9 mouse cellular contexts compared by ENCODE assay signal in the genomic region with DNA sequence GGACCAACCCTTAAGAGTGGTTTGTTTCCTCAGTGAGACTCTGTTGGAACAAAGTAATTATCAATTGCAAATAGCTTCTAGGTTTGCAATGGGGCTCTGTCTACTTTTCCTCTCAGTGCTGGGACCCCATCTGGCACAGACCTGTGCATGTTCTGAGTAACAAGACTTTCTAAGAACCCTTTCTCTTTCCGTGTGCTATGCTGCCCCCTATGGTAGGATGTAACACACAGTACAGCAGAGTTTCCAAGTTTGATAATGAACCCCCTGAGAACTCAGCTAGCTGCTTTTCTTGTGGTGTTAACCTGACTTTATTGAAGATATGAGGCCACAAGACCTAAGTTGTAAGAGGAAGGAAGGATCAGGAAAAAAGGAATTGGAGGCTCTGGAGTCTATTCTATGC.
DNase-seq lines count a peak whose midpoint lies in the region; ATAC-seq and TF ChIP-seq lines count a peak whose summit lies in the region.
"Had no signal": no experiment of that assay in that cellular context is flagged by ENCODE, and none has a peak within 500 bp of the region (broad histone marks: within the 10 kb centered on the region; RNA-seq: fewer than 3 reads in every experiment).

No protein-coding gene starts in this region.

- WGBS in forebrain, embryonic 14.5 days = 26% methylated on average over 1 of the region's 1 CpGs
- 26% methylated on average over 1 of the region's 1 CpGs for WGBS in forebrain, embryonic 16.5 days
- 25% methylated on average over 1 of the region's 1 CpGs for WGBS in lung, embryonic 14.5 days
- WGBS in forebrain, embryonic 11.5 days = 19% methylated on average over 1 of the region's 1 CpGs

- H3K4me3 ChIP-seq in forebrain, embryonic 14.5 days (ENCODE audit: low read depth, low read length) = no peak overlapping the region
- H3K4me3 ChIP-seq in forebrain, embryonic 16.5 days (replicated peaks; ENCODE audit: low read length) = no peak overlapping the region
- H3K4me3 ChIP-seq in lung, embryonic 14.5 days (ENCODE audit: low read depth, low read length) = no peak overlapping the region
- H3K4me3 ChIP-seq in forebrain, embryonic 11.5 days (ENCODE audit: low read depth, low read length) = no peak overlapping the region
- H3K4me3 ChIP-seq: megakaryocyte, embryonic 14.5 days had no signal

- no peak for ATAC-seq in forebrain, embryonic 14.5 days
- no peak for ATAC-seq in forebrain, embryonic 16.5 days
- no peak for ATAC-seq in lung, embryonic 14.5 days (ENCODE audit: insufficient read depth)
- peak; percentile 82 for ATAC-seq in common myeloid progenitor, adult 5-6 weeks (replicated peaks; ENCODE audit: low read depth, poor library complexity, severe bottlenecking)
- ATAC-seq in megakaryocyte, adult 5-6 weeks (ENCODE audit: poor library complexity, severe bottlenecking) = peak; percentile 60; the same call in 1 of the 2 replicates
- ATAC-seq in cerebellum, adult (ENCODE audit: insufficient number of reproducible peaks, low FRiP score, low TSS enrichment) = no peak
- ATAC-seq in forebrain, embryonic 11.5 days (replicated peaks; ENCODE audit: low FRiP score) = no peak

- H3K9me3 ChIP-seq in forebrain, embryonic 14.5 days (replicated peaks; ENCODE audit: control insufficient read depth, low read length) = no peaks in the 10 kb centered on the region
- no peaks in the 10 kb centered on the region for H3K9me3 ChIP-seq in forebrain, embryonic 16.5 days (ENCODE audit: control insufficient read depth, low read length)
- no peaks in the 10 kb centered on the region for H3K9me3 ChIP-seq in lung, embryonic 14.5 days (ENCODE audit: low read depth, low read length)
- no peaks in the 10 kb centered on the region for H3K9me3 ChIP-seq in forebrain, embryonic 11.5 days (ENCODE audit: control insufficient read depth, low read length)
- H3K9me3 ChIP-seq: megakaryocyte, embryonic 14.5 days had no signal

- H3K9ac ChIP-seq in forebrain, embryonic 14.5 days (ENCODE audit: low read length) = no peak overlapping the region
- no peak overlapping the region for H3K9ac ChIP-seq in forebrain, embryonic 16.5 days (replicated peaks; ENCODE audit: low read depth, low read length)
- H3K9ac ChIP-seq in lung, embryonic 14.5 days = no peak overlapping the region
- H3K9ac ChIP-seq in forebrain, embryonic 11.5 days (ENCODE audit: low read length) = no peak overlapping the region

- no peaks in the 10 kb centered on the region for H3K4me1 ChIP-seq in forebrain, embryonic 14.5 days (ENCODE audit: control insufficient read depth, insufficient read depth, low read length)
- H3K4me1 ChIP-seq in forebrain, embryonic 16.5 days (replicated peaks; ENCODE audit: control insufficient read depth, insufficient read depth, low read length) = no peaks in the 10 kb centered on the region
- no peaks in the 10 kb centered on the region for H3K4me1 ChIP-seq in lung, embryonic 14.5 days (ENCODE audit: insufficient read depth)
- H3K4me1 ChIP-seq in forebrain, embryonic 11.5 days (replicated peaks; ENCODE audit: control insufficient read depth, insufficient read depth, low read length) = no peaks in the 10 kb centered on the region; the same call in 1 of the 2 replicates

- H3K36me3 ChIP-seq in forebrain, embryonic 14.5 days (ENCODE audit: control insufficient read depth, insufficient read depth, low read length) = 0 out of 2 replicates have a peak, but pooled peaks cover 3% of the 10 kb centered on the region
- H3K36me3 ChIP-seq in forebrain, embryonic 16.5 days (ENCODE audit: control insufficient read depth, insufficient read depth) = no peaks in the 10 kb centered on the region
- no peaks in the 10 kb centered on the region for H3K36me3 ChIP-seq in lung, embryonic 14.5 days (ENCODE audit: insufficient read depth)
- no peaks in the 10 kb centered on the region for H3K36me3 ChIP-seq in forebrain, embryonic 11.5 days (ENCODE audit: control insufficient read depth, insufficient read depth, low read length)

- no peak overlapping the region for H3K27ac ChIP-seq in forebrain, embryonic 14.5 days (ENCODE audit: low read depth, low read length)
- H3K27ac ChIP-seq in forebrain, embryonic 16.5 days (ENCODE audit: low read length) = no peak overlapping the region
- H3K27ac ChIP-seq in lung, embryonic 14.5 days (ENCODE audit: low read depth) = no peak overlapping the region
- no peak overlapping the region for H3K27ac ChIP-seq in forebrain, embryonic 11.5 days (ENCODE audit: low read depth, low read length)

- TF ChIP-seq CTCF in lung, embryonic 14.5 days (IDR thresholded peaks at IDR 0.05; ENCODE audit: low read depth) = peak; percentile 66

- H3K27me3 ChIP-seq in forebrain, embryonic 14.5 days (replicated peaks; ENCODE audit: control insufficient read depth, insufficient read depth, low read length) = no peaks in the 10 kb centered on the region
- H3K27me3 ChIP-seq in forebrain, embryonic 16.5 days (replicated peaks; ENCODE audit: control insufficient read depth, insufficient read depth, low read length) = no peaks in the 10 kb centered on the region
- no peaks in the 10 kb centered on the region for H3K27me3 ChIP-seq in lung, embryonic 14.5 days (ENCODE audit: insufficient read depth, low read length)
- no peaks in the 10 kb centered on the region for H3K27me3 ChIP-seq in forebrain, embryonic 11.5 days (ENCODE audit: control insufficient read depth, insufficient read depth, low read length)
- H3K27me3 ChIP-seq: megakaryocyte, embryonic 14.5 days had no signal

- no peak overlapping the region for H3K4me2 ChIP-seq in forebrain, embryonic 14.5 days (ENCODE audit: low read length)
- no peak overlapping the region for H3K4me2 ChIP-seq in forebrain, embryonic 16.5 days (ENCODE audit: low read length)
- H3K4me2 ChIP-seq in lung, embryonic 14.5 days = no peak overlapping the region
- H3K4me2 ChIP-seq in forebrain, embryonic 11.5 days (ENCODE audit: low read depth, low read length, severe bottlenecking) = no peak overlapping the region

- DNase-seq in forebrain, embryonic 14.5 days (ENCODE audit: low spot score) = peak; percentile 64
- peak; percentile 81 for DNase-seq in lung, embryonic 14.5 days
- no peak for DNase-seq in lung, postnatal 25 days (ENCODE audit: low spot score)
- DNase-seq in forebrain, embryonic 11.5 days (ENCODE audit: low spot score) = no peak

Comparison
In these comparisons a context has a peak if more than half of its experiments do, and no peak if none do; other contexts are left out.
1. DNase-seq: peak in forebrain, embryonic 14.5 days (single experiment) and lung, embryonic 14.5 days (single experiment); none in lung, postnatal 25 days (single experiment) and forebrain, embryonic 11.5 days (single experiment).
2. ATAC-seq: peak in common myeloid progenitor, adult 5-6 weeks (single experiment) and megakaryocyte, adult 5-6 weeks (single experiment); none in forebrain, embryonic 14.5 days (single experiment), forebrain, embryonic 16.5 days (single experiment), lung, embryonic 14.5 days (single experiment), cerebellum, adult (single experiment) and forebrain, embryonic 11.5 days (single experiment).